ENCODE assay signal across 9 mouse cellular contexts in the genomic region with DNA sequence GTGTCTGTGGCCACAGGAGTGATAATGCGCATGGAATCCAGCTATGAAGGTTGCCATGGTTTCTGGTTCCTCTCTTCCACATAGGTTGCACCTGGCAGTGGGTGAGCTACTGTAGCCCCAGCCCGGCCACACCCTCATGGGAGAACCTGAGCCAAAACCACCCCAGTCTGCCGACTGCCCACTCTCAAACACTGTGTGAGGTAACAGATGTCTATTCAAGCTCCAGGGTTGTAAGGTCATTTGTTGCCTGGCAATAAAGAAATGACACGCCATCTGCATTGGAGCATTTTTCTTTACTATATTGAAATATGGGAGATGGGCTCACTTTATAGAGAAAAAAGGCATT. TPM values are rescaled to one million over a fixed set of nuclear protein-coding genes. Genes with fewer than 3 reads are reported as not detected.
A peak's percentile ranks its signal among the peaks of the same experiment; 100 is the strongest.
DNase-seq lines count a peak whose midpoint lies in the region; ATAC-seq and TF ChIP-seq lines count a peak whose summit lies in the region.
"Had no signal": no experiment of that assay in that cellular context is flagged by ENCODE, and none has a peak within 500 bp of the region (broad histone marks: within the 10 kb centered on the region; RNA-seq: fewer than 3 reads in every experiment).

No protein-coding gene starts in this region.

- peak overlapping the region; percentile 96 for H3K27ac ChIP-seq in heart, embryonic 10.5 days
- peak overlapping the region; percentile 90 for H3K27ac ChIP-seq in liver, embryonic 14.5 days
- peak overlapping the region; percentile 99 for H3K27ac ChIP-seq in stomach, embryonic 14.5 days (ENCODE audit: low read length)

- H3K4me1 ChIP-seq in heart, embryonic 10.5 days, result peaks cover 51% of the 10 kb centered on the region
- peaks cover 16 to 19% of the 10 kb centered on the region in 2 experiments for H3K4me1 ChIP-seq in liver, embryonic 14.5 days (replicated peaks; ENCODE audit: control insufficient read depth in 2 of 2, insufficient read depth in 2 of 2, low read length in 1 of 2)
- peaks cover 24% of the 10 kb centered on the region for H3K4me1 ChIP-seq in stomach, embryonic 14.5 days (ENCODE audit: control insufficient read depth, insufficient read depth, low read length)

- TF ChIP-seq CTCF in C2C12 (IDR thresholded peaks at IDR 0.05; ENCODE audit: control insufficient read depth, insufficient read depth, insufficient read length), result no peak
- no peak for TF ChIP-seq CTCF in liver, embryonic 14.5 days (IDR thresholded peaks at IDR 0.05; ENCODE audit: low read depth)

- no peaks in the 10 kb centered on the region for H3K79me3 ChIP-seq in C2C12 (ENCODE audit: low read depth)

- peaks cover 12% of the 10 kb centered on the region for H3K79me2 ChIP-seq in C2C12 (ENCODE audit: control insufficient read depth, insufficient read depth)

- no peaks in the 10 kb centered on the region for H3K9me3 ChIP-seq in heart, embryonic 10.5 days
- H3K9me3 ChIP-seq in liver, embryonic 14.5 days (ENCODE audit: control insufficient read depth, low read length), result no peaks in the 10 kb centered on the region
- H3K9me3 ChIP-seq in stomach, embryonic 14.5 days (ENCODE audit: control insufficient read depth, low read depth, low read length), result no peaks in the 10 kb centered on the region

- peak overlapping the region; percentile 99 for H3K4me2 ChIP-seq in liver, embryonic 14.5 days (ENCODE audit: low read depth)
- H3K4me2 ChIP-seq in stomach, embryonic 14.5 days (replicated peaks; ENCODE audit: low read depth, low read length), result peak overlapping the region; percentile 95

- H3K4me3 ChIP-seq in heart, embryonic 10.5 days, result peak overlapping the region; percentile 64
- H3K4me3 ChIP-seq in C2C12 (ENCODE audit: insufficient read depth, poor library complexity, severe bottlenecking), result peak overlapping the region; percentile 49
- peak overlapping the region; percentile 66 to 73 for H3K4me3 ChIP-seq in liver, embryonic 14.5 days (ENCODE audit: insufficient read depth in 1 of 2, low read depth in 2 of 2, low read length in 2 of 2)
- peak overlapping the region; percentile 51 for H3K4me3 ChIP-seq in stomach, embryonic 14.5 days (ENCODE audit: low read depth, low read length)

- intact Hi-C loops in heart, postnatal 14 days (cut with DNase I), result loop anchor here (5.0 kb wide), 1 partner anchor 62 kb away; the partner anchor contains the start of gene Faap100

- H3K36me3 ChIP-seq in heart, embryonic 10.5 days, result no peaks in the 10 kb centered on the region
- no peaks in the 10 kb centered on the region for H3K36me3 ChIP-seq in C2C12 (ENCODE audit: control insufficient read depth, insufficient read depth)
- no peaks in the 10 kb centered on the region for H3K36me3 ChIP-seq in liver, embryonic 14.5 days (replicated peaks; ENCODE audit: control insufficient read depth, insufficient read depth, low read depth)
- H3K36me3 ChIP-seq in stomach, embryonic 14.5 days (ENCODE audit: control insufficient read depth, insufficient read depth, low read length), result no peaks in the 10 kb centered on the region

- peak; percentile 79 for DNase-seq in heart, embryonic 10.5 days (ENCODE audit: low spot score)
- DNase-seq in heart, postnatal 14 days, result no peak
- peak; percentile 78 to 79 for DNase-seq in cerebellum, postnatal 10 days
- peak; percentile 12 for DNase-seq in heart, postnatal 4 days
- no peak for DNase-seq in liver, embryonic 14.5 days (ENCODE audit: low read depth in 3 of 3, low spot score in 3 of 3)
- DNase-seq in thymus, adult 18-20 months, result no peak

- H3ac ChIP-seq in C2C12 (ENCODE audit: control insufficient read depth, insufficient read length, low read depth), result no peak overlapping the region

- H3K9ac ChIP-seq in liver, embryonic 14.5 days (replicated peaks), result peak overlapping the region; percentile 60
- H3K9ac ChIP-seq in stomach, embryonic 14.5 days (replicated peaks; ENCODE audit: low read depth, low read length), result no peak overlapping the region

- no peaks in the 10 kb centered on the region for H3K27me3 ChIP-seq in heart, embryonic 10.5 days (ENCODE audit: insufficient read depth, poor library complexity, severe bottlenecking)
- H3K27me3 ChIP-seq in C2C12 (ENCODE audit: control insufficient read depth, insufficient read depth, insufficient read length), result no peaks in the 10 kb centered on the region
- no peaks in the 10 kb centered on the region for H3K27me3 ChIP-seq in liver, embryonic 14.5 days (ENCODE audit: control insufficient read depth, insufficient read depth, low read length)
- no peaks in the 10 kb centered on the region for H3K27me3 ChIP-seq in stomach, embryonic 14.5 days (ENCODE audit: control insufficient read depth, insufficient read depth, low read length)
- H3K27me3 ChIP-seq: Patski had no signal

- 37% methylated on average over 4 of the region's 4 CpGs for WGBS in heart, embryonic 10.5 days
- 34% methylated on average over 4 of the region's 4 CpGs for WGBS in liver, embryonic 14.5 days (ENCODE audit: insufficient replicate concordance)
- WGBS in stomach, embryonic 14.5 days, result 16% methylated on average over 4 of the region's 4 CpGs

- no peak for TF ChIP-seq EP300 in liver, embryonic 14.5 days (IDR thresholded peaks at IDR 0.05; ENCODE audit: low read depth)

- no peak for ATAC-seq in liver, embryonic 14.5 days (ENCODE audit: insufficient read depth)
- no peak for ATAC-seq in stomach, embryonic 14.5 days (ENCODE audit: insufficient number of reproducible peaks, insufficient read depth, low FRiP score, low read depth)

TF ChIP-seq in C2C12, 6 proteins besides CTCF, POLR2A, EP300 and RAD21:
- peak; percentile 45 for TF ChIP-seq MYOD1 (IDR thresholded peaks at IDR 0.05; ENCODE audit: control insufficient read depth, insufficient read length, low read depth)
- no peak for TF ChIP-seq FOSL1 (IDR thresholded peaks at IDR 0.05; ENCODE audit: insufficient read depth, low read length, poor library complexity, severe bottlenecking)
- TF ChIP-seq USF1 (IDR thresholded peaks at IDR 0.05; ENCODE audit: low read depth), result no peak
- no peak for TF ChIP-seq MAX (IDR thresholded peaks at IDR 0.05)

RNA-seq across cellular contexts. Expression of gene Actg1, which starts 33.0 kb away (rescaled TPM):
- polyA plus RNA-seq in heart, embryonic 10.5 days (2016; fragmentation: Nextera tagmentation; extraction: Ambion mirVana), result 1,513 and 2,033 TPM in 2 replicates
- 100 to 1,000 TPM; 451 to 520 TPM for total RNA-seq in heart, postnatal 14 days (2021)
- 7,516 TPM for polyA plus RNA-seq in C2C12 (2012; fragmentation: generic; extraction: Trizol)
- 1,000 to 10,000 TPM in 1 of 2 experiments, 100 to 1,000 TPM in 1; 930 to 1,002 TPM for total RNA-seq in heart, postnatal 4 days (2021)
- polyA plus RNA-seq in liver, embryonic 14.5 days (2012; rRNA removed), result 256 and 265 TPM in 2 replicates
- 451 and 544 TPM in 2 replicates for polyA plus RNA-seq in liver, embryonic 14.5 days (2014; fragmentation: Nextera tagmentation; extraction: Ambion mirVana)
- polyA plus RNA-seq in stomach, embryonic 14.5 days (2014; fragmentation: Nextera tagmentation; extraction: Ambion mirVana), result 2,902 and 3,014 TPM in 2 replicates

RNA-seq across cellular contexts. Expression of gene Fscn2, which starts 45.9 kb away (rescaled TPM):
- 0.25 and 0.49 TPM in 2 replicates for polyA plus RNA-seq in heart, embryonic 10.5 days (2016; fragmentation: Nextera tagmentation; extraction: Ambion mirVana)
- total RNA-seq in heart, postnatal 14 days (2021), result not detected
- polyA plus RNA-seq in C2C12 (2012; fragmentation: generic; extraction: Trizol), result 0.25 TPM
- total RNA-seq in heart, postnatal 4 days (2021), result under 1 TPM in 1 of 2 experiments, not detected in 1; 0.34 TPM
- not detected in 2 replicates for polyA plus RNA-seq in liver, embryonic 14.5 days (2012; rRNA removed)
- not detected in 2 replicates for polyA plus RNA-seq in liver, embryonic 14.5 days (2014; fragmentation: Nextera tagmentation; extraction: Ambion mirVana)
- polyA plus RNA-seq in stomach, embryonic 14.5 days (2014; fragmentation: Nextera tagmentation; extraction: Ambion mirVana), result 0.30 and 0.59 TPM in 2 replicates

Comparison
In these comparisons a context has a peak if more than half of its experiments do, and no peak if none do; other contexts are left out.
1. DNase-seq: peak in heart, embryonic 10.5 days (single experiment), cerebellum, postnatal 10 days (2 of 2) and heart, postnatal 4 days (single experiment); none in heart, postnatal 14 days (0 of 2), liver, embryonic 14.5 days (0 of 3) and thymus, adult 18-20 months (0 of 2).
2. Peak in every context shown above with its lines, with median percentiles within 50 percentile points of each other: H3K27ac ChIP-seq and H3K4me3 ChIP-seq.